Mouse (Mus musculus) heart, postnatal 14 days (tissue): ENCODE results near the gene M1ap. TPM values are rescaled to one million over a fixed set of nuclear protein-coding genes. Genes with fewer than 3 reads are reported as not detected.

Experiments used
- DNase-seq, 2 experiments: peaks; one replicate each; pipeline ENCODE4 v3.0.0; 2021 to 2022
- intact Hi-C: fragments of 180-260 bp; cut with DNase I; formaldehyde crosslinking; loops from one replicate; pipeline ENCODE4 v1.15.1; 2025
- total RNA-seq, 2 experiments: library from RNA; stranded (reverse); gene quantifications; 2 replicates each; pipeline ENCODE4 v1.2.3; 2021

Gene M1ap
- total RNA-seq, 2 experiments from 2014 or later = 0.14 TPM; not detected in 1

- intact Hi-C loops = no loop called here
- DNase-seq = peak; percentile 25 to 28
Measured at GRCm38 (mm10) chr6:83004872-83005271, 58.2 kb downstream of the M1ap start.

- intact Hi-C loops = no loop called here
- no peak for DNase-seq
Measured at GRCm38 (mm10) chr6:83005444-83006011, 58.8 kb downstream of the M1ap start.

- intact Hi-C loops = no loop called here
- DNase-seq = no peak
Measured at GRCm38 (mm10) chr6:83006114-83006513, 59.4 kb downstream of the M1ap start.

- no peak for DNase-seq
- intact Hi-C loops = no loop called here
Measured at GRCm38 (mm10) chr6:83008659-83009058, 62.0 kb downstream of the M1ap start.

GRCm38 (mm10) chr6:83010010-83010409 lies 63.3 kb downstream of the M1ap start:
- intact Hi-C loops = no loop called here
- no peak for DNase-seq

GRCm38 (mm10) chr6:83011255-83011654 lies 64.6 kb downstream of the M1ap start:
- intact Hi-C loops = no loop called here
- no peak for DNase-seq

GRCm38 (mm10) chr6:83011756-83012155 lies 65.1 kb downstream of the M1ap start:
- no peak for DNase-seq
- intact Hi-C loops = no loop called here

- DNase-seq = no peak
- intact Hi-C loops = no loop called here
Measured at GRCm38 (mm10) chr6:83013444-83013843, 66.7 kb downstream of the M1ap start.

GRCm38 (mm10) chr6:83014482-83015466 lies 68.1 kb downstream of the M1ap start:
- intact Hi-C loops = no loop called here
- DNase-seq = no peak

- intact Hi-C loops = no loop called here
- no peak for DNase-seq
Measured at GRCm38 (mm10) chr6:83015749-83016148, 69.0 kb downstream of the M1ap start.

- DNase-seq = peak; percentile 59 to 64
- intact Hi-C loops = no loop called here
Measured at GRCm38 (mm10) chr6:83017190-83017589, 70.5 kb downstream of the M1ap start.

GRCm38 (mm10) chr6:83019044-83019443 lies 72.3 kb downstream of the M1ap start:
- no peak for DNase-seq
- intact Hi-C loops = no loop called here

- intact Hi-C loops = no loop called here
- DNase-seq = no peak
Measured at GRCm38 (mm10) chr6:83020121-83020520, 73.4 kb downstream of the M1ap start.

GRCm38 (mm10) chr6:83020836-83021593 lies 74.3 kb downstream of the M1ap start:
- intact Hi-C loops = no loop called here
- DNase-seq = no peak

- intact Hi-C loops = no loop called here
- no peak for DNase-seq
Measured at GRCm38 (mm10) chr6:83023008-83023407, 76.3 kb downstream of the M1ap start.

GRCm38 (mm10) chr6:83023786-83024185 lies 77.1 kb downstream of the M1ap start:
- DNase-seq = no peak
- intact Hi-C loops = no loop called here

GRCm38 (mm10) chr6:83024421-83024820 lies 77.7 kb downstream of the M1ap start:
- no peak for DNase-seq
- intact Hi-C loops = no loop called here

- intact Hi-C loops = no loop called here
- DNase-seq = no peak
Measured at GRCm38 (mm10) chr6:83025221-83025620, 78.5 kb downstream of the M1ap start.

- intact Hi-C loops = no loop called here
- DNase-seq = no peak
Measured at GRCm38 (mm10) chr6:83027293-83027692, 80.6 kb downstream of the M1ap start.

GRCm38 (mm10) chr6:83027706-83028105 lies 81.0 kb downstream of the M1ap start:
- DNase-seq = no peak
- intact Hi-C loops = no loop called here

GRCm38 (mm10) chr6:83029777-83030176 lies 83.1 kb downstream of the M1ap start:
- intact Hi-C loops = loop anchor here (5.0 kb wide), 1 partner anchor 32 kb away; no protein-coding TSS in a partner anchor
- no peak for DNase-seq
